Mouse (Mus musculus): ENCODE results near the gene Znhit6. TPM values are rescaled to one million over a fixed set of nuclear protein-coding genes. Genes with fewer than 3 reads are reported as not detected.

The Znhit6 gene
- total and polyA plus RNA-seq, 3 experiments = 54.4 to 188 (median 58.6) TPM

- peak overlapping the region; percentile 18; the same call in 1 of the 2 replicates for H3K4me2 ChIP-seq (ENCODE audit: insufficient read depth, low read depth, poor library complexity, severe bottlenecking)
- in situ Hi-C loops (cut with MboI; ENCODE audit: low pct_ligation_motif_present, low pct_unique_long_range_greater_than_20kb, low sequenced_read_pairs) = no loop called here
- dilution Hi-C loops (cut with MboI; ENCODE audit: extremely low pct_ligation_motif_present, extremely low pct_unique_long_range_greater_than_20kb, low sequenced_read_pairs) = no loop called here
- H3K9me3 ChIP-seq (replicated peaks; ENCODE audit: low read length) = no peaks in the 10 kb centered on the region
- H3K9ac ChIP-seq (ENCODE audit: insufficient read depth, low read depth) = no peak overlapping the region
- no peaks in the 10 kb centered on the region for H3K27me3 ChIP-seq (replicated peaks)
- H3K36me3 ChIP-seq (replicated peaks in 1 of 2; ENCODE audit: control insufficient read depth in 1 of 2, insufficient read depth in 1 of 2, low read length in 1 of 2) = peaks cover 19 to 28% of the 10 kb centered on the region in 2 experiments
- DNase-seq (ENCODE audit: extremely low read depth) = no peak
- no peak for TF ChIP-seq CHD2 (IDR thresholded peaks at IDR 0.05; ENCODE audit: low read length)
- TF ChIP-seq RCOR1 (conservative IDR thresholded peaks at IDR 0.05; ENCODE audit: low read depth, low read length) = no peak
- TF ChIP-seq JUND (conservative IDR thresholded peaks at IDR 0.05; ENCODE audit: low read depth, low read length) = no peak
- TF ChIP-seq SIN3A (IDR thresholded peaks at IDR 0.05; ENCODE audit: low read length) = no peak
- no peak for TF ChIP-seq MEF2A (IDR thresholded peaks at IDR 0.05; ENCODE audit: borderline replicate concordance, low read depth, low read length)
- no peak for TF ChIP-seq ZKSCAN1 (IDR thresholded peaks at IDR 0.05; ENCODE audit: borderline replicate concordance, low read depth, low read length)
- TF ChIP-seq MXI1 (IDR thresholded peaks at IDR 0.05; ENCODE audit: low read depth, low read length) = no peak
- no peak for TF ChIP-seq ZC3H11A (IDR thresholded peaks at IDR 0.05; ENCODE audit: low read depth, low read length)
- TF ChIP-seq JUN (IDR thresholded peaks at IDR 0.05; ENCODE audit: insufficient read depth, low read depth, low read length) = no peak
- TF ChIP-seq GABPA (IDR thresholded peaks at IDR 0.05; ENCODE audit: insufficient replicate concordance, low read depth, low read length) = no peak
- no peak for TF ChIP-seq CTCF (conservative IDR thresholded peaks at IDR 0.05 in 1 of 2, IDR thresholded peaks at IDR 0.05 in 1 of 2; ENCODE audit: low read depth in 2 of 2, low read length in 2 of 2)
- no peak for TF ChIP-seq BHLHE40 (IDR thresholded peaks at IDR 0.05; ENCODE audit: low read depth, low read length)
- no peak for TF ChIP-seq TCF12 (IDR thresholded peaks at IDR 0.05; ENCODE audit: low read depth, low read length)
- no peak for TF ChIP-seq USF1 (IDR thresholded peaks at IDR 0.05; ENCODE audit: low read depth, low read length)
- TF ChIP-seq KAT2A (IDR thresholded peaks at IDR 0.05; ENCODE audit: insufficient replicate concordance, low read length) = no peak
- no peak for TF ChIP-seq TBP (conservative IDR thresholded peaks at IDR 0.05; ENCODE audit: low read depth, low read length)
- no peak for TF ChIP-seq ETS1 (conservative IDR thresholded peaks at IDR 0.05; ENCODE audit: low read depth, low read length)
- no peak for TF ChIP-seq MAFK (IDR thresholded peaks at IDR 0.05; ENCODE audit: insufficient replicate concordance, low read length)
- TF ChIP-seq UBTF (IDR thresholded peaks at IDR 0.05; ENCODE audit: low read depth, low read length) = no peak
- TF ChIP-seq RAD21 (IDR thresholded peaks at IDR 0.05; ENCODE audit: low read depth, low read length) = no peak
- no peak overlapping the region for H3K4me3 ChIP-seq (replicated peaks in 1 of 3; ENCODE audit: low read depth in 2 of 3, low read length in 2 of 3, poor library complexity in 1 of 3)
- no peak overlapping the region for H3K27ac ChIP-seq (ENCODE audit: insufficient read depth, low read depth)
- peaks cover 4 to 24% of the 10 kb centered on the region in 2 experiments; a peak in 2 of 4 replicates for H3K4me1 ChIP-seq (ENCODE audit: control insufficient read depth in 1 of 2, insufficient read depth in 2 of 2)
- peaks cover 12% of the 10 kb centered on the region for H3K79me2 ChIP-seq (replicated peaks; ENCODE audit: control insufficient read depth, extremely low read depth, insufficient read depth, poor library complexity, severe bottlenecking)
These were observed 665 bp upstream of the Znhit6 start for GRCm38 (mm10) chr3:145575340-145575739.

- DNase-seq (ENCODE audit: extremely low read depth) = no peak
- Histone ChIP-seq H3K27me3 (replicated peaks) (no peaks in the 10 kb centered on the region), H3K27ac (ENCODE audit: insufficient read depth, low read depth) (no peak overlapping the region), H3K4me2 (ENCODE audit: insufficient read depth, low read depth, poor library complexity, severe bottlenecking) (peak overlapping the region; percentile 78), H3K9ac (ENCODE audit: insufficient read depth, low read depth) (peak overlapping the region; percentile 63), H3K9me3 (replicated peaks; ENCODE audit: low read length) (no peaks in the 10 kb centered on the region), H3K79me2 (replicated peaks; ENCODE audit: control insufficient read depth, extremely low read depth, insufficient read depth, poor library complexity, severe bottlenecking) (peaks cover 12% of the 10 kb centered on the region), H3K4me3 (replicated peaks in 1 of 3; ENCODE audit: low read depth in 2 of 3, low read length in 2 of 3, poor library complexity in 1 of 3) (peak overlapping the region; percentile 62 to 96 (median 85)), H3K4me1 (ENCODE audit: control insufficient read depth in 1 of 2, insufficient read depth in 2 of 2) (peaks cover 4 to 25% of the 10 kb centered on the region in 2 experiments; a peak in 2 of 4 replicates), H3K36me3 (replicated peaks in 1 of 2; ENCODE audit: control insufficient read depth in 1 of 2, insufficient read depth in 1 of 2, low read length in 1 of 2) (peaks cover 27 to 39% of the 10 kb centered on the region in 2 experiments)
- dilution Hi-C loops (cut with MboI; ENCODE audit: extremely low pct_ligation_motif_present, extremely low pct_unique_long_range_greater_than_20kb, low sequenced_read_pairs) (no loop called here), in situ Hi-C loops (cut with MboI; ENCODE audit: low pct_ligation_motif_present, low pct_unique_long_range_greater_than_20kb, low sequenced_read_pairs) (no loop called here)
- 0 out of 2 replicates have a peak, but pooled peaks have one; percentile 58 for TF ChIP-seq MXI1 (IDR thresholded peaks at IDR 0.05; ENCODE audit: low read depth, low read length)
- TF ChIP-seq NRF1 (IDR thresholded peaks at IDR 0.05; ENCODE audit: low read depth, low read length) = no peak
- TF ChIP-seq USF2 (conservative IDR thresholded peaks at IDR 0.05; ENCODE audit: low read depth, low read length) = no peak
- TF ChIP-seq ZMIZ1 (IDR thresholded peaks at IDR 0.05; ENCODE audit: low read depth, low read length) = 0 out of 2 replicates have a peak, but pooled peaks have one; percentile 6
- TF ChIP-seq POLR2AphosphoS2 (IDR thresholded peaks at IDR 0.05; ENCODE audit: low read depth, low read length) = no peak
- no peak for TF ChIP-seq TCF12 (IDR thresholded peaks at IDR 0.05; ENCODE audit: low read depth, low read length)
- TF ChIP-seq CHD2 (IDR thresholded peaks at IDR 0.05; ENCODE audit: low read length) = no peak
- TF ChIP-seq NELFE (IDR thresholded peaks at IDR 0.05; ENCODE audit: low read depth, low read length) = no peak
- no peak for TF ChIP-seq MAX (IDR thresholded peaks at IDR 0.05; ENCODE audit: low read length)
- no peak for TF ChIP-seq MAZ (IDR thresholded peaks at IDR 0.05; ENCODE audit: low read depth, low read length)
- peak; percentile 16; the same call in 1 of the 2 replicates for TF ChIP-seq UBTF (IDR thresholded peaks at IDR 0.05; ENCODE audit: low read depth, low read length)
- peak; percentile 88; the same call in 1 of the 2 replicates for TF ChIP-seq CHD1 (IDR thresholded peaks at IDR 0.05; ENCODE audit: low read depth, low read length)
- TF ChIP-seq BHLHE40 (IDR thresholded peaks at IDR 0.05; ENCODE audit: low read depth, low read length) = no peak
- no peak for TF ChIP-seq GABPA (IDR thresholded peaks at IDR 0.05; ENCODE audit: insufficient replicate concordance, low read depth, low read length)
- no peak for TF ChIP-seq TBP (conservative IDR thresholded peaks at IDR 0.05; ENCODE audit: low read depth, low read length)
- TF ChIP-seq SIN3A (IDR thresholded peaks at IDR 0.05; ENCODE audit: low read length) = 0 out of 2 replicates have a peak, but pooled peaks have one; percentile 81
- TF ChIP-seq SMC3 (IDR thresholded peaks at IDR 0.05; ENCODE audit: low read depth, low read length) = no peak
- TF ChIP-seq CTCF (conservative IDR thresholded peaks at IDR 0.05 in 1 of 2, IDR thresholded peaks at IDR 0.05 in 1 of 2; ENCODE audit: low read depth in 2 of 2, low read length in 2 of 2) = no peak
- TF ChIP-seq JUND (conservative IDR thresholded peaks at IDR 0.05; ENCODE audit: low read depth, low read length) = no peak
- no peak for TF ChIP-seq RCOR1 (conservative IDR thresholded peaks at IDR 0.05; ENCODE audit: low read depth, low read length)
- no peak for TF ChIP-seq IRF4 (IDR thresholded peaks at IDR 0.05; ENCODE audit: low read depth, low read length)
These were observed 447 bp downstream of the Znhit6 start for GRCm38 (mm10) chr3:145576482-145576822.
